Mouse (Mus musculus) inflammation-experienced regulatory T-cells, adult 6 months (primary cell): ENCODE measurements around the gene Rab37. TPM values are rescaled to one million over a fixed set of nuclear protein-coding genes. Genes with fewer than 3 reads are reported as not detected.

Experiments
- ATAC-seq: one replicate; pipeline ENCODE4 v1.8.0; 2017
- polyA plus RNA-seq, 3 experiments: library from polyadenylated mRNA; unstranded; fragments of 100-300 nt; shearing (Covaris generic); gene quantifications; one replicate each; pipeline ENCODE4 v1.2.1; 2017

Gene Rab37
- 100 to 1,000 TPM; 106 to 231 (median 206) TPM for polyA plus RNA-seq

DNA sequence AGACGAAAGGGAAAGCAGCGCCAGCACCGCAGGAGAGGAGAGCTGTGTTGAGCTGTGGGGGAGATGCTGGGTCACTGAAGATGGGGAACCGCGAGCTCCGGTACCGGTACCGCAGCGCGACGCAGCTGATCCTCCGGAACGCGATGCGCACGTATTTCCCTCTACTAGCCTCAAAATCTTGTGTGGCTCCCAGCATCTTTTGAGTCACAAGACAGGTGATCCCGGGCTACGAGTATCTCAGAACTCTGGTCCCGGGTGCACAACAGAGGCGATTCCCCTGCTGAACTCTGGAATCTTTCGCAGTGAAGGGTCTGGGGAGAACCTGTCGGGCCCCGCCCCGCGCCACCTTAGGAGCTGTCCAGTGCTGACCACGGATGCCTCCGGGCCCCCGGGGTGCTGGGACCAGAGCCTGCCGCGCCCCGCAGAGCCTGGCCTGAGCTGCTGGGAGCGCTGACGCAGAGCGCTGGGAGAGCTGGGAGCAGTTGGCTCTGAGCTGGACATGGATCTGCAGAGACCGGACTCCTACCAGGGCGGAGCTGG, at the start of gene Rab37:
TSS of gene Rab37 (plus strand) at position 70 of the 540 bp plus-strand sequence.
- no peak for ATAC-seq

DNA sequence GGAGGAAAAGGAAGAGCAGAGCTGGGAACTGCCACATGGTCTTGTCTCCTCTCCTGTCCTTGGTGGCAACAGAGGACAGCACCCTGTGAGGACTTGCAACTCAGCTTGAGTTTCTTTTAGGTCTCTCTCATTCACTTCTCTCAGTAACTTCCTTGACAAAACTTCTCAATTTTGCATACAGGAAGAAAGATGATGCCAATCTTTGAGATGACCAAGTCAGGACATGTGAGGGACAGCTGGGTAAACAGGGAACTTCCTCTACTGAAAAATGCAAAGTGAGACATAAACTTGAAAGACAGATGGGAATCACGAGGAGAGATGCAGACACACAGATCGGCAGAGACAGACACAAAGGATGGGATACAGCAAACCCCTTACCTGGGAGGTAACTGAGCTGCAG, 43.0 kb upstream of the Rab37 start, which contains the start of gene Cd300ld3:
TSS of gene Cd300ld3 (minus strand) at position 151 of the 400 bp plus-strand sequence.
- ATAC-seq, result no peak

DNA sequence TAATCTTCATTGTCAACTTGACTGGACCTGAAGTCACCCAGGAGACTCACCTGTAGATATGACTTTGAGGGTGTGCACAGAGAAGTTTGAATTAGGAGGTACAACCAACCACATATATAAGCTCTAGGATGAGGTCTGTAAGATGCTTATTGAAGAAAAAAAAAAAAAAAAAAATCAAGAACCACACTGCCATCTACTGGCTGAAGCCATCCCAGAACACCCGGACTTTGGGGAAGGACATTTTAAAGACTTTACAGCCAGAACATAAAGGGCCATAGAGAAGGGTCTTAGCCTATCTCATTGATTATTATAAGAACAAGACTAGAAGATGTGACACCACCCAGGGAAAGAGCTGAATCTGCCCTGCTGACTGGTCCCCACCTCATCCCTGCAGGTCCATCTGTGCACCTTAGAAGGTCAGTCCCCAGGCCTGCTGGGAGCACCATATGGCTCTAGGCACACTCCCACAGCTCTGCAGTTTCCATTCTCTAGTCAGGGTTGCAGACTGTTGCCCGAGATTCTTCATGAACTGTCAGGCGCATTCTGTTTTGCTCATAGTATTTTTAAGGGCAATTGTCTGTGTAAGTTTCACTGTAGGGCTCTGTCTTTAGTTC, 41.8 kb upstream of the Rab37 start:
- no peak for ATAC-seq

DNA sequence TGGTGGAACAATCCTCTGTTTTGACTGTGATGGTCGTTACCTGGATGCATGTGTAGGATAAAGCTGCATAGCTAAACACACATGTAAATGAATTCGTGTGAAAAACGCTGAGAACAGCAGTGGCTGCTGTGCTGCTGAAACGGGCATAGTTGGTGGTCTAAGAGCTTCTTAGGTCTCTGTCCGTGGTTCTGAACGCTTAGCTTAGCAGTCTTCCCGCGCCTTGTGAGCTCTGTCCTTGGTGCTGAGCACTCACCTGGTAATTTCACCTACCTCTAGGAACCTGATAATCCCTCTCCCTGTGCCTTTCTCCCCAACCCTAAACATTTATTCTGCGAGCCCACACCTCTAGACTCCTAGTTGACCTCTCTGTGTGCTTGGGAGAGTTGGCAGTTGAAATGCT, 39.0 kb upstream of the Rab37 start:
- ATAC-seq, result no peak

DNA sequence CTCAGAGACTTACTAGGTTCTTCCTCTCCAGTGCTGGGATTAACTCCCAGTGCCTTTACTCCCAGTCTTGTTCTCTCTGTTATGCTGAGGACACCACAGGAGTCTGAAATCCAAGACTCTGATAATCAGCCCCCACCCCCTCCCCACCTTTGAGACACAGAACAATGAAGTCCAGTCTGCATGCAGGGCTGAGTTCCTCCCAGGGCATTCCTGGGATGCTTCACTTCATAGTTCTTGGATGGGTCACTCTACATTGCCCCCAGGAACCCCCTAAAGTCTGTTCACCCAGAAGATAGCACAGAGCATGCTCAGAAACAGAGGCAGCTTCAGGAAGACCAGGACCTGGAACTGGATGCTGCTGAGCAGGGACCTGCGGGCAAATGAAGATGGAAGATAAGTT, 38.2 kb upstream of the Rab37 start:
- ATAC-seq, result no peak

DNA sequence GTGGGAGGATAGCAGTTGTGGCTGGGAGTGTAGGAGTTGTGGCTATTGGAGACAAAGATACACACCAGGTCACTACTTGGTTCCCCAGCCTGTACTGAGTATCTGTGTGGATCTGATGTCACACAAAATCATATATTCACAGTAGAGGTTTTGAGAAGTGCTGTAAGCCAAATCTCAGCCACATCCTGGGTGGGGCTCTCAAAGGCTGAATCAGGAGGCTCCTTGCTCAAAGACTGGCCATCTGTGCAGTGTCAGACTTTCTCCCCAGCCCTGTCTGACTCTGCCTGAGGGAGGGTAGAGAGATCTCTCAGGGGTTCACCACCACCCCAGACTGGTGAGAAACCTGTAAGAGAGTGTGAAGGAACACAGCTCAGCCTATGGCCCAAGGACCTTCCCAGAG, 36.7 kb upstream of the Rab37 start:
- no peak for ATAC-seq

DNA sequence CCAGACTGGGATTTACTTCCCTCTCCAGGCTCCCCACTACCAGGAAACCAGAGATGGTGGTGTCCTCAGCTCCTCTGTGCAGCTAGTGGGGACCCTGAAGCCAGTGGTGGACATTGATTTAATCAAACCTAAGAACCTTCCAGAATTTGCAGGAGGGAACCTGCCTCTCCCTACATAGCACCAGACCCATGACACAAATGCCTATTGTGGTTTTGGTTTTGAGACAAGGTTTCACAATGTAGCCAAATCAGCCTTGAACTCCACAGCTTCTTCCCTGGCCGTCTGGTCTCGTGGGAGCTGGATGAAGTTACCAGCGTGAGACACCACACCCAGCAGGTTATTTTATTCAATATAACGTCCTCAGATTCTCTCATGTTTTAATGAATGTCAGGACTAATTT, 32.5 kb upstream of the Rab37 start:
- no peak for ATAC-seq

DNA sequence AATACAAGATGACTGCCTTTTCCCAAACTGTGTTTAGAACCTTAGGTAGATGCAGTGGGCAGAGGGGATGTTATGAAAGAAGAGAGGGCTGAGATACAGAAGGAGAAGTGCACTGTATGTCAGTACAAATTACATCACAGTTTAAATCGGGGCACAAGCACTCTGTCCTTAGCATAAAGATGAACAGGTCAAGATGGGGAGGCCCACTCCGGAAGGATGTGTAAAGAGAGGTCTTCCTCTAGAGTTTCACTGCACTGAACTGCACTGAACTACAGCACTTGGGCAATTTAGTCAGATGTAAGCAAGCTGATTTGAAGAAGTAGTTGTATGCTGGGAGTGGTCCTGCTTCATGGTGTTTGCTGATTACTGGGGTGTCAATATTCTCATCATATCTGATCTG, 31.4 kb upstream of the Rab37 start:
- ATAC-seq, result no peak

DNA sequence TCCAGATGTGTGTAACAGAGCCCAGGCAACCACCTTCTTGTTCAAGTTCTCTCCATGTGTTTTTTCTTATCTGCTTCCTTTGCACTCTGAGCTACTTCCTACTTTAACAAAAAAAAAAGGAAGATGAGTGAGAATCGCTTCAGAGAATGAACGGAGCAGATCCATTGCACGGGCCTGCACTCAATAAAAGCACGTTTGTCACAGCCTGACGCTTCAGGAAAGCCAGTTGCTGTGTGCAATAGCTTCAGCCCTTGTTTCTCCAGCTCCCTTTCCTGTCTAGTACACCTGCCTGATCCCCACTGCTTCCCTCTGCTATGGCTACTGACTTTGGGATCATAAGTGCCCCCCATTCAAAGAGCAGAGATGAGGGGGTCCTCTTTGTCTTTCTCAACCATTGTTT, 29.2 kb upstream of the Rab37 start, which contains the start of gene Cd300e:
TSS of gene Cd300e (minus strand) at position 101 of the 400 bp plus-strand sequence.
- ATAC-seq, result no peak

DNA sequence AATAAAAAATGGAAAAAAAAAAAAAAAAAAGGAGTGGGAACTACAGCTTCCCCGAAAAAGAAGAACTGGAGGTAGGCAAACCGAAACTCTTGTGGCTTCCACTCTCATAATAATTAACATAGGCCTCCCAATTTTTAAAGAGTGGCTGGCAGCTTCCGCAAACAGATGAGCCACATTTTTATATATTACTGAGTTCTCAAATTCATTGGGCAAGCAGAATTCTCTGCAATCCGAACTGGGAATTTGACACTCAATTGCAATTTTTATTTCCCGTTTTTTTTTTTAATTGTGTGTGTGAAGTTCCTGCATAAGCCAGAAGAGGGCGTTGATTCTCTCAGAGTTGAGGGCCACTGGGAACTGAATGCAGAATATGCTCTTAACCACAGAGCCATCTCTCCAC, 24.5 kb upstream of the Rab37 start:
- no peak for ATAC-seq

DNA sequence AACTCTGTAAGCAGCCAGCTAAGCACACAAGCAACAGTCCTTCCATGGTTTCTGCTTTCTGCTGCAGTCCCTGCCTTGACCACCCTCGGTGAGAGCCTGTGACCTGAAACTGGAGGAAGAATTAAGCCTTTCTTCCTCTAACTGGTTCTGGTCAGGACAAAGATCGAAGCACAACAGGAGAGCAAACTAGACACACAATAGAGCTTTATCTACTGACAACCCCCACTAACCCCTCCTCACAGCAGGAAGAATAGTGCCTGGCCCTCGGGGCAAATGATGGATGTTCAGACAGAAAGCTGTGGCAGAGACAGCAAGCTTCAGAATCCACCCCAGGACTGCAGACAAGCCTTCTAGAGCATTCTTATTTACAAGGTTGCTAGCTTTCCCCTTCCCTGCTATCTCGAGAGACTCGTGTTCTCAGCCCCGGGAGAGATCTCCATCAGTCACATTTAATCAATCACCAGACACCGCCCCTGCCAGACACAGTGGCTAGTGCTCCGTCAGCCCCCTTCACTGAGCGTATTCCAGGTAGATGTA, 20.1 kb upstream of the Rab37 start:
- no peak for ATAC-seq

DNA sequence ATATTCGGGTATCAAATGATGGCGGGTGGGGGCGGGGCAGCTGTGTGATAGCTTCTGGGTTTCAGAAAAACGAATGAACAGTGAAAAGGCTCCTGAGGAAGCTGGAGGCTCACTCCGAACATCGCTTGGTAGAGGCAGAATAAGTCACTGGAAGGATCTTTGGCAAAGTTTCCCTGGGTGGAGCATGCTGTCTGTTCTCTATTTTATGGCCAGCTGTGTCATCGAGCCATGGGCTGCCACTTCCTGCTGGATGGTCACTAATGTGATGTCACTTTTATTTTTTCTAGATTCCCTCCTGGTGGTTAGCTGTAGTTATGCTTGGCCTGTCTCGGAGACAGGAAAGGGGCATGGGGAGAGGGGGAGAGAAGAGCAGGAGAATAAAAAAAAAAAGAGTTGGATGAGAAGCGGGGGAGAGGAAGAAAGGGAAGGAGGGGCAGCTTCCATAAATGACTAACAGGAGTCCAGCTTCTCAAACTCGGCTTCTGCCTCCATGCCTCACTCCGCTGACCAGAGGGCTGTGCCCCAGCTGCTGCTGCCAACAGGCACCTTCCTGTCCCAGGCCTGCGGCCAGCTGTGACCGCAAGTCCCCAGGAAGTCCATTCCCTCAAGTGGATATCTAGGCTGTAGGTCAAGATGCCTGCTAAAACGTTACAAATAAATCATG, 19.5 kb upstream of the Rab37 start:
- no peak for ATAC-seq

DNA sequence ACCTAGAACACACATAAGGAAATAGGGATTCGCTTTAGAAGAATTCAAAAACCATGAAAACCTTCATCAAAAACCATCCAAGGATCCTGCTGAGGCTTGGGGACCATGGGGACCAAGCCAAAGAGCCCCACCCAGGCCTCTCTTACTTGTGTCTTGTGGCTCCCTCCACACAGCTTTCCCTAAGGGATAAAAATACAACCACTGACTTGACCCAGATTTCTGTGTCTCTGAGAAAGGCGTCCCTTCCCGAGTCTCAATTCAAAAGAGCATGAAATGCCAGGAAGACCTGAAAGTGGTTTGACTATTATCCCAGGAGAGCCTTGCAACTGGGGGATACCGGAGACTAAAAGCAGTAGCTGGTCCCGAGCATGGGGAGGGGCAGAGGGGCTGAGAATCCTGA, 18.2 kb upstream of the Rab37 start:
- ATAC-seq, result no peak

DNA sequence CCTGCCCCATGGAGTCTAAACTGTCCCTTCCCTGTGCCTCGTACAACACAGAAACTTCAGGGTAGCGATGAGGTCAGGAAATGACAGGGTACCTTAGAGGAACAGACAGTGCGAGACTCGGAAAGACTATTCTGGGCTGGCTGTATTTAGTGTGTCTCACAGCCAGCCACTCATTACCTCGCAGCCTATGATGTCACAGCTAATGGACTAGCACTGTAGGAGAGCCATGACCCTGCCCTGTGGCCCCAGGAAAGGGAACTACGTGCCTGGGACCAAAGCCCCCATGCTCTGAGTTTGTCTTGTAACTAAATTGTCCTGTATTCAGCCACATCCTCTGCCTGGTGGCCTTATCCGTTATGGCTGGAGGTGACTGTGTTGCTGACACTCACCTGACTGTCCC, 15.8 kb upstream of the Rab37 start:
- no peak for ATAC-seq

DNA sequence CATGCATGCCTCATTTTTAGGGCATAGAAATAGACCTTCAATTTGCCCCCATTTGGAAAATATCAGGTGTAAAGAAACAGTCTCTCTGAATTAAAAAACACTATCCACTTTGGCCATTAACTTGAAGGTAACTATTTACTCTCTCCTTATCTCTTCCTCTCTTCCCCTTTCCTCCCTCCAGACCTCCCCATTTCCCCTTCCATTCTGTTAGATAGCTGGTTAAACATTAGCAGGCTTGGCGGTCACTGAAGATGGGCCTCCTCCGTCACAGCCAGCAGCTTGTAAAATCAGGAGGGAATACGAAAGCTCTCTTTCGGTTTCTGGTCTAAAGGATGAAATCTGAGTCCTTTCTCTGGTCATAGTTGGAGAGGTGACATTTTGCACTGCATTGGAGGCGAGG, 15.4 kb upstream of the Rab37 start:
- ATAC-seq, result no peak

DNA sequence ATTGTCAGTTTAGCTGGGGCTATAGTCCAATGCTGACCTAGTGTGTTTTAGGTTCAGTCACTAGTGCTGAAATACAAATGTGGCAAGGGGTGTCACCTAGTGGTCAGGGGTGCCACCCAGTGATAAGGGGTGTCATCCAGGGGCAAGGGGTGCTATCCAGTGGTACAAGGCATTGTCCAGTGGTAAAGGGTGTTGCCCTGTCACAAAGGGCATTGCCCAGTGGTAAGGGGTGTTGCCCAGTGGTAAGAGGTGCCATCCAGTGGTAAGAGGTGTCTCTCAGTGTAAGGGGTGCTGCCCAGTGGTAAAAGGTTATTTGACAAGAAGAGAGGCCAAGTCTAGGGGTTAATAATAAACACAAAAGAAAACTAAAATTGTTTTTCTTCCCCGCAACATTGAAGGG, 13.8 kb upstream of the Rab37 start:
- ATAC-seq, result no peak

DNA sequence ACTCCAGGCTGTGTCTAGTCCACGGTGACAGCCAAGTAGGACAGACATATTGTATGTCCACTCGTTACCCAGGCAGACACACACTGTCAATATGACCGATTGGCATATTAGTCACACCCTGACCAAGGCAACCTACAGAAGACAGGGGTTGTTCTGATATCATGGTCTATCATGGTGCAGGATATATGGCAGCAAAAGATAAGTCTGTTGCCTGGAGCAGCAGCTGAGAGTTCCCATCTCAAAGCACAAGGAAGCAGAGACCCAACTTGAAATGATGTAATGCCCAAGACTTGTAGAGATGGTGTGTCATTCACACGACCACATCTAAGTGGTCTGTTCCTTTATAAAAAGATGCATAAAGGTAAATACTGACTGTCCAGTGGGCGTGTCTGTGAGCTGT, 12.6 kb upstream of the Rab37 start:
- ATAC-seq, result no peak

DNA sequence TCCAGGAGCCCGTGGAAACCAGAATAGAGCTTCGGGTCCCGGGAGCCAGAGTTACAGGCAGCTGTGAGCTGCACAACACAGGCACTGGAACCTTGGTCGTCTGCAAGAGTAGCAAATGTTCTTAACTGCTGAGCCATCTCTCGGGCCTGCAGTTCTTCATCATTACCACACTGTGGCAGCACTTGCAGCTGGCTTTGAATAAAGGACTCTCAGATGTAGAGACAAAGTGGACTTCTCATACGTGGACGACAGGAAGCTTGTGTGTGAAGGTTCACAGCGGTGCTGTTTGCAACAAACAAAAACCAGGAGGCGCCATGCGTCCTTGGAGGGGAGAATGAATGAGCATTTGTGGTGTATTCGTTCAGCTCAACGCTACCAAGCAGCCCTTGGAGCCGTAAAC, 10.3 kb upstream of the Rab37 start:
- peak; percentile 74 for ATAC-seq

DNA sequence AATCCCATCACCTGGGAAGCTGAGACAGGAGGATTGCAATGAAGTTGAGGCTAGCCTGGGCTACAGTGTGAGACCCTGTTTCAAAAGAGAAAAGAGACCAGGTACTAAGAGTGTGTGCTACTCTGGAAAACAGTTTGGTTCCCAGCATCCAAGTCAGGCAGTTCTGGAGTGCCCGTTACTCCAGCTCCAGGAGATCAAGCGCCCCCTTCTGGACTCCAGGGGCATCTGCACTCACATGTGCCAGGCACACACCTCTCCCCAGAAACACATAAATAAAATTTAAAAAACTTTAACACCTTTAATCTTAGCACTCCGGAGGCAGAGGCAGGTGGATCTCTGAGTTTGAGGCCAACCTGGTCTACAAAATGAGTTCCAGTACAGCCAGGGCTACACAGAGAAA, 9.9 kb upstream of the Rab37 start:
- no peak for ATAC-seq

DNA sequence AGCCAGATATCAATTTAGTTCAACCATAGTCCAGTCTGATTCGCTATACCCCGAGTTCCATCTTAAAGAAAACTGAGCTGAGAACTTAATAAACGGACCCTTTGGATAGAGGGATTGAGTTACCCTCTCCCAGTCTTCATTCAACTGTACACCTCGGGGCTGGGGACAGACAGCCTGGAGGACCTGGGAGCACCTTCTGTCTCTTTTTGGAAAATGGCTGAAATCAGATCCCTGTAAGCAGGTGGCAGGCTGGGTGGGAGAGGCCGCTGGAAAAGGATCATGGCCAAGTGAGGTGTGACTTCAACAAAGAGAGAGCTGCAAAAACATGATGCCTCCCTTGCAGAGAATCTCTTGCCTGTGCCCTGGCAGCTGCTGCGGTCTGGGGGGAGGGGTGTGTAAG, 9.0 kb upstream of the Rab37 start:
- ATAC-seq, result no peak

DNA sequence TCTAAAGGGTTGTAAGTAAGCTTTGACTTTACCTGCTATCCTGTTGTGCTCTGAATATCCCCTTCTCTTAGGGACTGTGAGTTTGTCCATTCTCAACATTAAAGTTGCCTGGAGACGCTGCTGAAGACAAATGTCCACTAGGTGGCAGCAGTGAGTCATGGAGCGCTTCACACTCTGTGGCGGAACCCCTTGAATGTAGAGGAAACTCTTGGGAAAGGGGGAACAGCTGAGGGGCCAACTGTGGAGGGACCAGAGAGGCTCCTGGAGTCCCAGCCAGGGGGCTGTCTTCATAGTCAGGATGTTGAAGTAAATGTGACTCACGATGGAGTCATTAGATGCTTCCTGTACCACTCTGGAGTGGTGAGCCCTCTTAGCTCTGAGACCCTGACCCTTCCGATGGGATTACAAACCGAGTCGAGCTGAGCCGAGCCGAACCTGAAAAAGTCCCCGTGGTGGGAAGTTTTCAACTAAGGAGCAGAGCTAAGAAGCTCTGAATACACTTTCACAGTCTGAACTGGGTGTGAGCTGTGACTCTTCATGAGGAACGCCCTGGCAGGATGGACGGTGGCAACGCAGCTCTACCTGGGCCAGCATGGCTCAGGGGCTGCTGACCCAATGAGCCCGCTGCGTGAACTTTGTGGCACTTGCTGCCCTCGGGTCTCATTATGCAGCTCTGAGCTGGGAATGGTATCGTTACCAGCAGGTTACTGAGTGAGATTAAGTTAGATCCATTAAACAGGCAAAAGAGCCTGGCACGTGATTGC, 7.7 kb upstream of the Rab37 start:
- ATAC-seq, result peak; percentile 52

DNA sequence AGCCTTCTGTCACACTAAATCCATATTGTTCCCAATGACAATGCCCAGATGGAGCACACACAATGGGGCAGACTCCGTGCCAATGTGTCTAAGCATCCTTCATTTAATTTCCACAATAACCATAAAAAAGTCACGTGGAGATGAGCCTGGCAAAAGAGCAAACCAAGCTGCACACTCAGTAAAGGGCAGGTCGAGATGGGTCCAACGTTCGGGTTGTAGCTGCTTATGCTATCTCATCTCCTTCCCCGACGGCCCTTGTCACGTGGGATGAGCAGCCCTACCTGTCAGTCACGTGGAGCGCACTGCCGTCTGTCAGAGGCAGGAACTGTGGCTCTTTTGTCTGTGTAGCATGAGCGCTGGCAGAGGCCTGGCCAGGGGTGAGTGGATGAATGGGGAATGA, 6.6 kb upstream of the Rab37 start:
- no peak for ATAC-seq

DNA sequence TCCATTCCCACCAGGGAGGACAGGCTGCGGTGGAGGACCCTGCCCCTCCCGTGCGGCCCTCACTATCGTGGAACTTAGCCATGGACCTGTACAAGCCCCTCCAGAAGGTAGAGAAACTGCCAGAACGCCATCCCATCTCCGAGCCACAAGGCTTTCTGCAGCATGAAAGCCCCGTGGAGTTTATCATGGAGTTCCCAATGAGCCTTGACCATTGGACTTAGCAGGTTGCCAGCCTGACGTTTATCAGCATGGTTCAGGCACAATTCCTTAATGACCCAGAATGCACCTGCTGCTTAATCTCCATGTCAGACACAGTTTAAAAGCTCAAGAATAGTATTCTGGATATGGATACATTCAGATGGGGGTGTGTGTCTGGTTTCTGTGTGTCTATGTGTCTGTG, 6.2 kb upstream of the Rab37 start:
- ATAC-seq, result no peak
